Mouse (Mus musculus) kidney, adult 2 months (tissue): ENCODE measurements at regions not wholly inside any gene's neighbourhood (a gene's known extent, or its start where the extent isn't known, plus 50 kb on each side); places are given as distances from the start of the nearest gene placed in this dataset.

Source experiments
- CTCF ChIP-seq: fragments of 200-500 bp; conservative IDR thresholded peaks from 2 replicates; pipeline ENCODE4 v1.5.1; 2011; ENCODE audit warnings: low read depth, mild to moderate bottlenecking, control low read depth, low read length, moderate library complexity, mixed read lengths; ENCODE audit not compliant: insufficient read depth, insufficient read length
- POLR2A ChIP-seq: fragments of 200-500 bp; IDR thresholded peaks from one replicate; pipeline ENCODE4 v1.6.1; 2011; ENCODE audit warnings: low read depth, low read length, control low read depth

DNA sequence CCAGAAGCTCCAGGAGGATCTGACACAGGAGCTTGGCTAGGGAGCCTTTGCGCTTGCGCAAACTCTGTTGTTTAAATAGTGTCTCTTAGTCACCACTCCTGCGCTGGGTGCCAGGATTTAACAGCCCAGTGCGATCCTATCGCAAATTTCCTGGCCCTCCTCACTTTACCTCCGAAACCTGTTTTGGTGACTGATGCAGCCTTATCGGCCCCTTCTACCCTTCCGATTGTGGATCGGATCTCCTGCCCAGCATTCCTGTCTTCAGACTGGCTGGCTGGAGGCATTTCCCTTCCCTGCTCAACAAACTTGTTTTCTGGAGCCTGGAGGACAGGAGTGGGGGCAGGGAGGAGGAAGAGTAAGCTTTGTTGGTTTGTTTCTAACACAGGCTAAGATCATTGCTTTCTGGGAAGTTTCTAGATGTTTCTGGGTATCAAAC is 56.0 kb upstream of the Cdkn3 start:
- no peak for TF ChIP-seq CTCF
- no peak for TF ChIP-seq POLR2A
